Mouse (Mus musculus): ENCODE results near the gene Gprin1.
A peak's percentile ranks its signal among the peaks of the same experiment; 100 is the strongest.
"Not testable (repeated sequence)": the region's sequence is repeated elsewhere in the genome, so short reads cannot be mapped to it uniquely, and the experiment has no call there.

The Gprin1 gene

DNA sequence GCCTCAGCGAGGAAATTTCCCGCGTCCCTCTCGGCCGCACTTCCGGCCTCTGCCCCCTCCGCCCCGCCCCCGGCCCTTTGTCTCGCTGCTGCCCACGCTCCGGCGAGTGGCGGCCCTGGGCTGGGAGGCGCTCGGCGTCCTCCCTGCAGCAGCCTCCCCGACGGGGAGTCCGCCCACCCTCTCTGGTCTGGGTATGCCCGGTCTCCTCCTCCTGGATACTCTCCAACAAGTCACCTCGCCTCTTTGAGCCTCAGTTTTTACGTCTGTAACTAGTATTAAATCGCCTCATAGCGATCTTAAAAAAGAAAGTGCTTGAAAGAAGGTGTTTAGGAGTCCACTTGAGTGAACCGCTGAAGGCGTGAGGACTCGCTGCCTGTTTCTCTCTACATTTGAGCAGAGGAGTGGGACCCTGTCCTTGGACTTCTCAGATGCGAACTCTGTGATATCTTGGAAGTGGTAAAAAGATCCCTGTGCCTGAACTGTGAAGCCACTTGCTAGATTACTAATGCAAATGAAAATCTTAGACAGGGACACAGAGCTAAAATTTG lies at the start of gene Gprin1:
Gene Gprin1, minus strand, starts transcription at position 11 of the 548 bp plus-strand sequence.
- DNase-seq: no peak

DNA sequence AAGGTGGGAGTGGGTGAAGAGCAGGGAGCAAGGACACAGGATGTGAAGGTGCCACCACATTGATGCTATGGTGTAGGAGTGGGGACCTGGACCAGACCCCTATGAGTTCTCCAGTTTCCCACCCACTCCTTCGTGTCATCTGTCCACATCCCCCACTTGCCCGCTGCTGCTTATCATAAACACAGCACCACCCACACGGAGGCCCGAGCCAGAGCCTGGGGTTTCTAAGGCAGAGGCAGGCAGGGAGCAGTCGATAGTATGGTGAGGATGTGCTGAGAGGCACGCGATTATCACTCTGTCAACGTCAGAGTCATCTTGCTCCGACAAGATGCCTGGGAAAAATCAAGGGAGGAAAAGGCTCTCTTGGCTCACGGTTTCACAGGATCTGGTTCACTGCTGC lies 49.1 kb upstream of the Gprin1 start:
- DNase-seq: no peak

DNA sequence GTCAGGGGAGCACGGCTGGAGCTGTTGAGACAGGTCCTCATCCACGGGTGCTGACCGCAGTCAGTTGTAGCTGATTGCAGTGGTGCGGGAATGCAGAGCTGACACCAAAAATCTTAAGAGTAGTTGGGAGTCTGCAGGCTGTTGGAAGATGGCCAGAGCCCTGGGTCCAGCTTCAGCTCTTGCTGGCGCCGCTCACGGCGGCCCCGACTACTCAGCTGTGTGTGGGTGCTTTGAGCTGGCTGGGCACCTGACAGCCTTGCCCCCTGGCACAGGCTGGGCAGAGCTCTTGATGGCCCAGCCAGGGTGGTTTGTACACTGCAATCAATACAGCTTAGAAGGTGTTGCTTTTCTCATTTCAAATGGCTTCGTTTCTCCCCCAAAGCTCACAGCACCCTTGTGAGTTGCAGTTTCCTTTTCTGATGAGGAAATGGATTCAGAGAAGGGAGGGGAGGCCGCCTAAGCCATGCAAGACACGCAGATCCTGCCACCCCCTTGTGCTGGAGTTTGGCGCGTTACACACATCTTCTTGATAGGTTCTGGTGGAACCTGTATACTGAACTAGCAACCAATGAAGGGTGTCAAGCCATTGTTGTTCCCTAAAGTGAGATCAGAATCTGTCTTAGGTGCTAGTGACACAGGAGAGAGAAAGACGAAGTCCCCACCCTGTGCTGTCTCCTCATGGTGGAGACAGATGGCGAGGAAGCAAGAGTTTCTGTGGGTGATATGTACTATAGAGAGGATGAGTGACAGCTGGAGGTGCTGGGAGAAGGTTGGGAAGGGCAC lies 48.4 kb upstream of the Gprin1 start:
- no peak for DNase-seq

DNA sequence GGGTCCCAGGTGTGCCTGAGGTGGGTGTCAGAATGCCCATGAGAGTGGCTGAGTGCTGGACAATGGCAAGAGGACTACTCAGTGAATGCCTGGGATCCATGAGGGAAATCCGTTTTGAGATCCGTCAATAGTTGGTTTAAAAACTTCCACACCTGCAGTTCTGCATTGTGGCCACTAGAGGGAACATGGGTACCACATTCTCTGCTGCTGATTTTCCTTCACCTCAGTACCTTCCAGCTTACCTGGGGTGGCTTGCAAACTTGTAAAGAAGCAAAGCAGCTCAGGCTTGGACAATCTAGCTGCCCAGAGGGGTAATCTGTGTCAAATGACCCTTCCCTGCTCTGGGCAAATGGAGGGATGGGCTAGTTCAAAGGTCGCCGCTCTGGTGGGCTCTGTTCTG lies 47.7 kb upstream of the Gprin1 start:
- peak; percentile 72 for DNase-seq

DNA sequence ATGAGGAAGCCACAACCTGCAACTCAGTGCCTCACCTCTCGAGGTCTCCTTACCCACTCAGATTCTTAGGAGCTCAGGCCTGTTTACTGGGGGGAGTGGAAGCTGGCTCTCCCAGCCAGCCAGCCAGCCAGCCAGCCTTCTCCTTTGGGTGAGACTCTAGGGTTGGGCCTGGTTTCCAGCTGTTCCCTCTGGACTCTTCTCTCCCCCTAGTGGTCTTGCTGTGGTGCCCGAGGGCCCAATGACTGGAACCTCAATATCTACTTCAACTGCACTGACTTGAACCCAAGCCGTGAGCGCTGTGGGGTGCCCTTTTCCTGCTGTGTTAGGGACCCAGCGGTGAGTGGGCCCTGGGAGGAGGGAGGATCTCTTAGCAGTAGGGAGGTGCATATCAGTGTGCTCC lies 45.2 kb upstream of the Gprin1 start:
- peak; percentile 19 for DNase-seq

DNA sequence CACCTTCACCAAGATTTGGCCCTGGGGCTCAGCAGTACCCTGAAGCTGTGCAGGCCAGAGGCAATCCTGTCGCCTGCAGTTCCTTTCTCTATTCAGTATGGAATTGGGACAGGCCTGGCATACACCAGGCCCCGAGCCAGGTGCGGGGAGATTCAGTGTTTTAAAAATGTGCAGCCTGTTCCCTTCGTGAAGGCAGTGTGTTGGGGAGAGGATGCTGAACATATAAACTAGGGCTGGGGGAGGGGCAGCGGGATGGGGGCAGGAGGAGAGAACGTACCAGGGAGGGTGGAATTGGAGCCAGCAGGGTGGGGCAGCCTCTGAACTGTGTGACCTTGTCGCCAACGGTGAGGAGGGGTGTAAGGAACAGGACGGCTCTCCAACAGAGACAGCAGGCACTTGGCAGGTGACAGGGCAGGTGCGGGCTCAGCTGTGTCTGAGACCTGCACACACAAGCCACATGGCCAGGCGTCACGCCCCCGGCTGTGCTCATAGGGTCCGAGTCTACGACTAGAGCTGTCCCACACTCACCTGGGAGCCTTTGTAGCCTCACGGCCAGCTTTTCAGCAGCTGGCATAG lies 44.4 kb upstream of the Gprin1 start:
- no peak for DNase-seq

DNA sequence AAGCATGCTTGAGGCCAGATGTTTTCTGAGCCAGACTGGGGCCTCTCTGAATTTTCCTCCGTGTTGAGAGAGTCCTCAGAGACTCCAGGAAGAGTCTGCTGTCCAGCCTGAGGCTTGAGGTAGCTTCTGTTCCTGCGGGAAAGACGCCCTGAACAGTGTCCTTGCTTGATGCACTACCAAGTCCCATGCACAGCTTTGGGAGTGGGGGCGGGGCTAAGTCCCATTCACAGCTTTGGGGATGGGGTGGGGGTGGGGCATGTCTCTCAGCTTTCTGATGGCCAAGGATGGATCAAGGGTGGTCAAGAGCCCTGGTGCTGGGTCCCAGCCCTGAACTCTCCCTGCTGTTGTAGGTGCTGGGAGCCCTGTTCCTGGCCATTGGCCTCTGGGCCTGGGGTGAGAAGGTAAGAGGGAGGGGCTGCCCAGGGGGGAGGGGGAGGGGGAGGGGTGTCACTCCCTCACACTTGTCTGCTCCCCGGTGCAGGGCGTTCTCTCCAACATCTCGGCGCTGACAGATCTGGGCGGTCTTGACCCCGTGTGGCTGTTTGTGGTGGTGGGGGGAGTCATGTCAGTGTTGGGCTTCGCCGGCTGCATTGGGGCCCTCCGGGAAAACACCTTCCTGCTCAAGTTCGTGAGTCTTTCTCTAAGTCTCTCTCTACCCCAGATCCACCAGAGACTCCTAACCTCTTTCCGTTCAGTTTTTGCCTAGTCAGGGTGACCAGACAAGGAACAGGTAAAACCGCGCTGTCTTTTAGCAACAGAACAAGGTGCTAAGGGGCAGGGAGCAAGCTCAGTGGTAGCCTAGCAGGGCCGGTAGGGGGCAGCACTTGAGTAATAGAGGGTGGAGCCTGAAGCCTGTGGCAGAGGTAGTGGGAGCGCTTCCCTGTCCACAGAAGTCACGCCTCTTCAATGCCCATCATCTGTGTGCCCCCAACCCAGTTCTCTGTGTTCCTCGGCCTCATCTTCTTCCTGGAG lies 42.9 kb upstream of the Gprin1 start:
- peak; percentile 49 for DNase-seq

DNA sequence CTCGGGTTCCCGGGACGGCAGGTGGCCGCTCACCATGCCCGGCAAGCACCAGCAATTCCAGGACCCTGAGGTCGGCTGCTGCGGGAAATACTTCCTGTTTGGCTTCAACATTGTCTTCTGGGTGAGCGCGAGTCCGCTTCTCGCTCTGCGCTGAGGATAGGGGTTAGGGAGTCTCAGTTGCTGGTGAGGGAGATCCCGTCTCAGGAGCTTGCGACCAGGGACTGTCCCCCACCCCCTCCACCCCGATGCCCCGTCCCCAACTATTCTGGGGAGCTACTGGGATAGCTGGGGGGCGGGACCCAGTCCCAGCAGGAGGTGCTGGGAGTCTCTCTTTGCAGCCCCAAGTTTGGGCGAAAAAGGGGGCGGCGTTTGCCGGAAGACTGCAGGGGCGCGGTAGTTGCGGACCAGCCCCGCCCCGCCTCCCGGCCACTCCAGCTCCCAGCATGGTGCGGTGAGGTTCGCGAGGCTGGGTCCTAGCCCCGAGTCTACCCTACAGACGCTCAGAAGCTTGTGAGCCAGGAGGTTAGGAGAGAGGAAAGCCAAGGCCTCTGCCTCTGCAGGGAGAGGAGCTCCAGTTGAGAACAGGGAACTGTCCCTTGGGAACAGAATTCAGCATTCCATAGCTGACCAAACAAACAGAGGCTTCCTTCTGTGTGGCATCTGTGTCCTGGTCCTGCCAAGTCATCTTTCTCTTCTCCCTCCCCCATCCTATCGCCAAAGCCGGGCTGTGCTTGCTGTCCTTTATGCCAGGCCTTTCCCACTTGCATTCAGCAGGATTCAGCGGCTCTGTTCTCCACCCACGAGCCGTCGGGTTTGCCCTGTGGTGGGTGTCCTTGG lies 40.1 kb upstream of the Gprin1 start:
- peak; percentile 61 for DNase-seq

DNA sequence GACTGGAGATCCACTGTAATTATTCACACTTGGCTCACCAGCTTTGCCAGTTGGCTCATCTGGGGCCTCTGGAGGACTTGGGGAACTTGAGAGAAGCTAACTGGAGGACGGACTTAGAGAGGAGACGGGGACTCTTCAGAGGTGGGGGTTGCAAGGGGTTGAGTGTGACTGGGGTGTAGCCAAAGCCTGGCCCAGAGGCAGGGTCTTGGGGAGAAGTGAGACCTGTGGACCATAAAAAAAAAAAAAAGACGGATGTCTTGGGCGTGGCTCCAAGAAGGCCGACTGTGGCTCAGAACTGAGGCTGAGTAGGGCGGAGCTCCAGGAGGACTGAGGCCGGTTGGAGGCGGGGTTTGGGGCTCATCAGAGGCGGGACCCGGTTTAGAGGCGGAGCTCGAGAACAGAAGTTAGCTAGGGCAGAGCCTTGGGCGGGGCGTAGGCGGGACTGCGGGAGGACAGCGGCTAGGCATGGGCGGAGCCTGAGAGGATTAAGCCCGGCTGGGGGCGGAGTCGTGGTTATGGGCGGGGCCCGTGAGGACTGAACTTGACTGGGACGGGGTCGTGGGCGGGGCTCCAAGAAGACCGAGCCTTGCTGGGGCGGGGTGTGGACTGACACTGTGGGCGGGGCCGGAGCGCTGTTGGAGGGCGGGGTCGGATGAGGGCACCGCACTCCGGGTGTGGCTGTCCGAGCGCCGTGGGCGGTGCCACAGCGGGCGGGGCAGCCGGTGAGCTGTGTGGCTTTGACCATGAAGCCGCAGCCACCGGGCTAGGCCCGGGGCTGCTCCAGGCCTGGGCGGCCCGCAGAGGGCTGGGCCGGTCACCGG lies 39.3 kb upstream of the Gprin1 start, which contains the start of gene Tspan17:
Gene Tspan17, plus strand, starts transcription at position 638 of the 821 bp plus-strand sequence.
- peak; percentile 97 for DNase-seq

DNA sequence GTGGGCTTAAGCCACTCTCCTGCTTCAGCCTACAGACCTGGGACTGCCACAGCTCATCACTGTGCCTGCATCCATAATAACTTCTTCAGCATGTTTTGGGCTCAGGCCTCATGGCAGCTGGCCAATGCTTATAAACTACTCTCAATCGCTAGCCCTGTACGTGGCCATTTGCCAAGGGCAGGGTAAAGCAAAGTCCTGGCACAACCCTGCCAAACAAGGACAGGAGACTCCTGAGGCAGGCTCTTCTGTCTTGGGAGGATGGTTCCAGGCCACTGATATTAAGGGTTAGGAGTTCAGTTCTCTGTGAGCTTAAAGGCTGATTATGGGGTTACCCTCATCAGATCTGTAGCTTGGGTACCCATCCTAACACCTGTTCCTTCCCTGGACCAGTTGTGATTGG lies 37.9 kb upstream of the Gprin1 start:
- DNase-seq: not testable (repeated sequence)

DNA sequence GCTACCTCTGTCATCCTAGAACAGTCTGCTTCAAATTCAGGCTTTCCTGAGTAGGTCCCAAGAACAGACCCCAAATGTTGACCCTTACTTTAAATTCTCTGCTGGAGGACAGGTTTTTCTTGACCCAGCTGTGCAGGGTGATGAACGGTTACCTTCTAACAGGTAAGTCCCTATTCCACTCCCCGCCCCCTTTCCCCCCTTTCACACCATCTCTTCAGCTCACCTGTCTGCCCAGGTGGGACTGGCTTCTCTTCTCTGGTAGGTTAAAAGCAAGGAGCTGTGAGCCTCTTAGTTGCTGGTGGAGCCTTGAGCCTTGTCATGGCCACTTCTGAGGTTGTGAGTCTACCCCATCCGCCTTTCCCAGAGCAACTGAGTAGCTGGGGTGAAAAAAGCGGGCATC lies 34.0 kb upstream of the Gprin1 start, which contains the start of gene Eif4e1b:
Gene Eif4e1b, plus strand, starts transcription at position 301 of the 400 bp plus-strand sequence.
- DNase-seq: no peak

DNA sequence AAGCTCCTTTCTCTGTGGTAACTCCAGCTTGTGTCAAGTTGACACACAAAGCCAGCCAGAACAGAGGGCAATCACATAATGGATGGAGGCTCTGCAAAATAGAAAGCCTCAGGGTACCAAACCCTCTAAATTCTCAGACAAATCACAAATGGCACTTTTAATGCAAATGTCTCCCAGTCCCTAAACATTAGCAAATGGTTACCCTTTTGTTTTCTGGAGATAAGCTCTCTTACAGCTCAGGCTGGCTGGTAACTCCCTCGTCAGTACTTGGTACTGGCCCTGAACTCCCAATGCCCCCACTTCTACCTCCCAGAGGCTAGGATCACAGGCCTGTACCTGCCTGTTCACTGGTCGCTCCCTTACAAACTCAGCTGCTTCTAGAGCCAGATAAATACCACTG lies 33.6 kb upstream of the Gprin1 start:
- no peak for DNase-seq

DNA sequence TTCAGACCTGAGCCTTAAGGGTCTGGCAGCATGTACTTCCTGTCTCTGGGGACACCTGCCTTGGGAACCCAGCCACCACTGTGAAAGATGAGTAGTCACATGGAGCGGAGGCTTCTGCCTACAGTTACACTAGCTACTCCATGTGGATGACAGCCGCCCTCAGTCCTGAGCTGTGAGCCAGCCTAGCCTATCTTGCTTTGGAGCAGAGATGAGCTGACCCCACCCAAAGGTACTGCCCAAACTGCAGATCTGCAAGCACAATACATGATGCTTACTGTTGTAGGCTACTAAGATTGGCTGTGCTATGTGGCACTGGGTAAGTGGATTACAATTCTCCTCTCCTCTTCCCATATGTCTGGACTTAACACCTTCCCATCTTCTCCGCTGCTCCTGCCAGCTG lies 31.4 kb upstream of the Gprin1 start:
- no peak for DNase-seq

DNA sequence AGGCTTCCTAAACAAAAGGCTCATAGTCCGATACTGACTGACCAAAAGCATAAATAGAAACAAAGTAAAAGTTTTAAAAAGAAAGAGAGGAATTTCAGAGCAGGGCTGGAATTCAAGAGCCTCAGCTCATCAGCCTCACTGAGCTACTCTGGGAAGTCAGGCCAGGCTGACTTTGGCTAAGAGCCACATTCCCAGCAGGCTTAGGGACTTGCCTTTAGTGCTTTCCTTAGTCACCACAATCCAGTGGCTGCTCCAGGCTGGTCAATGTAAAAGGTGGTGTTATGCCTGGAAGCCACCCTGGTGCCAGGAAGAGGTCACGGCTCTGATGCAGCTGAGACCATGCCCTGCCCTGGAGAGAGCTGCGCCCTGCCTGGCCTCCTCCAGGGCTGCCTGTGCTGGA lies 30.9 kb upstream of the Gprin1 start:
- DNase-seq: no peak

DNA sequence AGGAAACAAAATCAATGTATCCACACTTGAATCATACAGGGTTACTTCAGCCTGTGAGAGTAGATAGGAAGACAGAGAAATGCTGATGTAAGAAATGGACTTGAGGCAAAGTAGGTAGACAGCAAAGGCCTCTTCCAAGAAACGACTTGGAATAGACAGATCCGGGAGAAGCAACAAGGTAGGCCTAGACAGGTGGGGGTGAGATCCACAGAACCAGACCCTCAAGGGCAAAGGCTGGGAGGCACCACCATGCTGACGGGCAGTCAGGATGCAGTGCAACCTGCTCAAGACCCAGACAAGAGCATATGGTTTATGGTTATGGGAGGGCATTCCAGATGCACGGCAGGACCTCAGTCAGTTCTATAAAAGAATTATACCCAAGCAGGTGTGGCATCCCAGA lies 17.3 kb upstream of the Gprin1 start:
- DNase-seq: no peak

DNA sequence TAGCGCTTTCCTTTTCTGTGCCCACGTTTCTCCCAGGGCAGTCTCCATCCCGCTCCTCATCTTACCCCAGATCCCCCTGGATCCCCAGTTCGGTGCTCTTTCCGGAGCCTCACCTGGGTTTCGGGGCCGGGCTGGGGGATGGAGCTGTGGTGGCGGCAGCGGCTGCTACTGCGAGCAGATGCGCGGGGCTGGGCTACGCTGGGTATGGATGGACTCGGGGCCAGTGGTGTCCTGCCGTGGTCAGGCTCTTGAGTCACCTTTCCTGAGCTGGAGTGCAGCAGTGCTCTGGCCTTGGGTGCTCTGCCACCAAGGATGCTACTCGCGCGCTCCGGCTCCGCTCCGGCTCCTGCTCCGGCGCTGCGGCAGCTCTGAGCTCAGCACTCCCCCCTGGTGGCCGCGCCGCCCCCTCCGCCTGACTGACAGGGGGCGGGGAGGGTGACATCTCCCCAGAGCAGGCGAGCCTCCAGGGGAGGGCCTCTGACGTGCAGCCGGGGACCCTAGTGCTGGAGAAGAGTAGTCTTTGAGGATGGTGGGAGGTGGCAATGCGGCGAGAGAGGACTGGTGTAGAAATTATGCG lies 16.6 kb upstream of the Gprin1 start, which contains the start of gene Sncb:
Gene Sncb, minus strand, starts transcription at position 404 of the 577 bp plus-strand sequence.
- DNase-seq: peak; percentile 85

DNA sequence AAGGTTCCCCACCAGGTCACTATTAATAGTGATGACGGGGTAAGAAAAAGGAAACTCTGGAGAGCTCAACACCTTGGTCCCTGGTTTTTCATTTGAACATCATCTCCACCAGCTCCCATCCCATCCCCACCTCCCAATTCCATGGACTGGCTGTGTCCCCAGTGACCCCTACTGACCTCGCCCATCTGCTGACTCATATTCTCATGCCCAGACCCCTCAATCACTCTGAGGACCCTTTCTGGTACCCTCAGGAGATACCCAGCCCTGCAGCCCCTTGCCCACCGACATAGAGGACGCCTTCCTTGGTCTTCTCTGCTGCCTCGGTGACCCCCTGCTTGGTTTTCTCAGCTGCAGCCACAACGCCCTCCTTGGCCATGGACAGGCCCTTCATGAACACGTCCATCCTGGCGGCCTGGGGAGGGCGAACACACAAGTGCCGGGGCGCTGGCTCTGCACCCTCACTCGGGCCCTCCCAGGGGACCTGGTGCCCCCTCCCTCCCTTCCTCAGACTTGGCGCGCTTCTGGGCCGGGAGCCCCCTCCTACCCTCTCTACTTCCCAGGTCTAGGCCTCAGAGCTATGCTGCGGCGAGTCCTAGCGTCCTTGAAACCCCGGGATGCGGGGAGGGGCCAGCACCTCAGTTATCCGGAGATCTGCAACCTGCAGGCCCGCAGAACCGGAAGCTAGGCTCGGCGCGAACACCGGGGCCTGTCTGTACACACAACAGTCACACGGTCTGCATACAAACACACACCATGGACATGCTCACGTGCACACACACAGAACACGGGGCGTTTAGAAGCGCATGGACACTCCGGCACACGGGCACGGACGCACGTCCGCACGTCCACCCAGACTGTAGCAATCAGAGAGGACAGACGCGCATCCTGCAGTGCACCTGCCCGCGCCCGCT lies 15.9 kb upstream of the Gprin1 start:
- no peak for DNase-seq

DNA sequence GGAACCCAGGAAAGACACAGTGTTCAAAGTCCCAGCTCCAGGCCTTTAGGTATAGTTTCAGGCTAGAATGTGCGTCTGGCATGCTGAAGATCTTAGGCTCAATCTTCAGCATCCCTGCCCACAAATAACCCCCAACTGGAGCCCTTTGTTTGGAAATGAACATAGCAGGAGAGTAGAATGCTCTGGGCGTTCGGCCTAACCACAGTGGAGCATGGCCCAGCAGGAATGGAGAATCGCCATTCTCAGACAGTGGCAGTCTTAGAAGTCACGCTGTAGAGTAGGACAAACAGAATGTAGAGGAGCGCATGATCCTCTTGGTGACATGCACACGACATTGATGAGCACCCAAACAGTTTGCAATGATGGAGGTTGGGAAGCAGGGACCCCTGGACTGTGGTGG lies 11.2 kb upstream of the Gprin1 start:
- no peak for DNase-seq

DNA sequence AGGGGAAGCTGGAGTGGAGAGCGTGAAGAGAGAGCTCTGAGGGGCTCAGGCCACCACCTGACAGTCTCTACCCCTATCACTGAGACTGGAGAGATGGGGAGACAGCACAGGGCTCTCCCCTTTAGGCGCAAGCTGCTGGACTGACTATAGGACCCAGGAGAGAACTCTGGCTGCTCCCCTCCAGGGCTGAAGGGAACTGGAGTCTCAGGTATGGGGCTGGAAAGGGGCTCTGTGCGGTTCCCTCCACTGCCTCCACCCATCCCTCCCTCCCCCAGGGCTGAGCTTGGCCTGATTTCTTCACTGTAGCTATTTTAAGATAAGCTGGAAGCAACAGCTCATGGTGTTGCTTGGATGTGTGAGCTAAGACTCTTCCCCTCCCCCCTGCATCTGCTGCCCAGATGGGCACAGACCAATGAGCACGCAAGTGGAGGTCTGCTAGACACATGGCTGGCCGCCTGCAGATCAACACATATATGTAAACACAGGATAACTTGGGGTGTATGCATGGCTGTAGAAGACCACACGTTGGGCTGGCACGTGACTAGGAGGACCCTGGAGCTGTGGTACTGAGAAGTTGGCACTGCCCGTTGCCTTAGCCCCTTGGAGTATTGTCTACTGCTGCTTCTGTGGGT lies 10.6 kb upstream of the Gprin1 start:
- peak; percentile 90 for DNase-seq
